Mouse (Mus musculus) bone marrow, adult 2 months (tissue): Measurements from ENCODE around the gene Etfb.

Source experiments
- CTCF ChIP-seq: fragments of 200-500 bp; IDR thresholded peaks from 2 replicates; pipeline ENCODE4 v1.5.1; 2011; ENCODE audit warnings: low read length, control low read depth; ENCODE audit not compliant: control insufficient read depth, insufficient read depth
- POLR2A ChIP-seq: fragments of 200-500 bp; IDR thresholded peaks from 2 replicates; pipeline ENCODE4 v1.6.1; 2011; ENCODE audit warnings: low read depth, mild to moderate bottlenecking, control low read depth, low read length, borderline replicate concordance; ENCODE audit not compliant: control insufficient read depth

GRCm38 (mm10) chr7:43489631-43490125 is 45.8 kb downstream of the Etfb start, which contains the start of gene Iglon5:
- TF ChIP-seq CTCF (no peak), POLR2A (no peak)
